Mouse (Mus musculus) hindbrain, embryonic 16.5 days (tissue): ENCODE measurements around the gene Gm10563. TPM values are rescaled to one million over a fixed set of nuclear protein-coding genes. Genes with fewer than 3 reads are reported as not detected.

Source experiments
- ATAC-seq: fragments of 200-750 bp; cut with Nextera tagmentation; 2 replicates; pipeline ENCODE4 v1.8.0; 2017; ENCODE audit warnings: moderate TSS enrichment, moderate library complexity
- H3K27ac ChIP-seq: fragments of 300-500 bp; sonication (generic); 2 replicates; pipeline ENCODE4 v1.5.1; 2014; ENCODE audit warnings: low read depth, mild to moderate bottlenecking, control low read depth, low read length, moderate library complexity
- H3K27me3 ChIP-seq: fragments of 300-500 bp; sonication (generic); replicated peaks from 2 replicates; pipeline ENCODE4 v1.6.1; 2014; ENCODE audit warnings: low read length; ENCODE audit not compliant: control insufficient read depth, insufficient read depth
- H3K36me3 ChIP-seq: fragments of 300-500 bp; sonication (generic); 2 replicates; pipeline ENCODE4 v1.6.1; 2014; ENCODE audit warnings: mild to moderate bottlenecking, low read length, moderate library complexity, mixed read lengths; ENCODE audit not compliant: control insufficient read depth, insufficient read depth
- H3K4me1 ChIP-seq: fragments of 300-500 bp; sonication (generic); 2 replicates; pipeline ENCODE4 v1.6.1; 2014; ENCODE audit warnings: low read depth, low read length; ENCODE audit not compliant: control insufficient read depth, insufficient read depth
- H3K4me2 ChIP-seq: fragments of 300-500 bp; sonication (generic); 2 replicates; pipeline ENCODE4 v1.6.1; 2014; ENCODE audit warnings: mild to moderate bottlenecking, low read length, control low read depth, moderate library complexity
- H3K4me3 ChIP-seq: fragments of 300-500 bp; sonication (generic); 2 replicates; pipeline ENCODE4 v1.5.1; 2014; ENCODE audit warnings: mild to moderate bottlenecking, low read length, control low read depth, moderate library complexity
- H3K9ac ChIP-seq: fragments of 300-500 bp; sonication (generic); 2 replicates; pipeline ENCODE4 v1.6.1; 2014; ENCODE audit warnings: low read depth, mild to moderate bottlenecking, control low read depth, low read length, moderate library complexity
- H3K9me3 ChIP-seq: fragments of 300-500 bp; sonication (generic); 2 replicates; pipeline ENCODE4 v1.6.1; 2014; ENCODE audit warnings: mild to moderate bottlenecking, low read length, moderate library complexity; ENCODE audit not compliant: control insufficient read depth
- WGBS: fragments of 180-500 bp; shearing (Covaris S2); extraction: QIAGEN DNeasy Blood & Tissue Kit; methylation state at CpG from one replicate; pipeline ENCODE4 v1.1.7; 2014; 5-methylcytosine and 5-hydroxymethylcytosine counted together
- polyA plus RNA-seq: library from polyadenylated mRNA; unstranded; fragments of >200 nt; fragmentation: Nextera tagmentation; extraction: Ambion mirVana; gene quantifications from 2 replicates; pipeline ENCODE4 v1.2.1, GENCODE M21; 2015

Gm10563 gene
- polyA plus RNA-seq, 1 experiment from 2014 or later, result not detected

DNA sequence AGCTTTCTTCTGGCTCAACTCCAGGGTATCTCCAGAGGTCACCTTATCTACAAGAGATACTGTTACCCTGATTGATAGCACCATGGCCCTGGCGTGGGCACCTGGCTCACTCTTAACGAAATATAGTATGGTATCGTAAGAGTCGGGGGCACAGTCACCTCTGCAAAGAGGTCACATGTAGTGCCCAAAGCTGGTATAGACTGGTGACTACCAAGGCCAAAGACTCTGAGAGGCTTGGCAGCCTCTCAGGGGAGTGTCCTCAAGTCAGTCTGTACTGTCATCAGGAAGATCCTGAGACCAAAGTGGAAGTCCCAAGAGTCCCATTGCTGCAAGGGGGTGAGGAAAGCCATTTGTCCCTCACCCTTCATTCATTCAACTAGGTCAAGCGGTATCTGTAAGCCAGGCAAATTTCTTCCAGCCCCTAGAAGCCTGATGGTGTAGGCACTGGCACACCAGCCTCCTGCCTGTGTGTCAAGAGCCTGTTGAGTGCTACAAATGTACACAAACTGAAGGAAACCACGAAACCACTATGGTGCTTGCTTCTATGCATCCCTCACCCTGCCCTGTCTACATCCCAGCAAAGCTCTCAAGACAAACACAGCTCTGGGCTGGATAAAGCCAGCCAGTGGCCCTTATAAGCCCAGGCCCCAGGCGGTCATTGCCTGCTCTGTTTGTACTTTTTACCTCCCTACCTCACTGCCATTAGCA, 54.0 kb downstream of the Gm10563 start:
- H3K9me3 ChIP-seq, result no peaks in the 10 kb centered on the region
- no peaks in the 10 kb centered on the region for H3K27me3 ChIP-seq
- H3K4me2 ChIP-seq, result no peak overlapping the region
- H3K4me1 ChIP-seq, result no peaks in the 10 kb centered on the region
- H3K36me3 ChIP-seq, result peaks cover 35% of the 10 kb centered on the region
- no peak overlapping the region for H3K9ac ChIP-seq
- no peak for ATAC-seq
- H3K4me3 ChIP-seq, result no peak overlapping the region
- WGBS, result 89% methylated on average over 7 of the region's 7 CpGs
- no peak overlapping the region for H3K27ac ChIP-seq

DNA sequence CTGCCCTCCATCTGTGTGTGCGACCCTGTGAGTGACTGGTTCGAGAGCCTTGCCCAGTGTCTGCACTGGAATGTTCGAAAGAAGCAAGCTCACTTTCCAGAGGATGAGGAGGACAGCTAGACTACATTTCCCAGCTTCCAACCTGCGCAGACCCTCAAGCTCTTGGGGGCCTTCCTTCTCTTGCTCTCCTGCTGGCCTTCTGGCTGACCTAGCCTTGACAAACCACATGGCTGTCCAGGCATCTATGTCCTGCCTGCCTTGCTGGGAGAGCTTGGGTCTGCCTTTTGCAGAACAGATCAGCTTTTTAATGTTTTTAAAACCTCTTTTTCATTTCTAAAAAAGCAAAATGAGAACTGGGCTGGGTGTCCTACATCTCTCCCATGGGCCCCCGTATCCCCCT, 55.9 kb downstream of the Gm10563 start:
- no peak overlapping the region for H3K4me2 ChIP-seq
- H3K27me3 ChIP-seq, result no peaks in the 10 kb centered on the region
- no peaks in the 10 kb centered on the region for H3K9me3 ChIP-seq
- H3K9ac ChIP-seq, result no peak overlapping the region
- peaks cover 46% of the 10 kb centered on the region for H3K36me3 ChIP-seq
- WGBS, result 93% methylated on average over 5 of the region's 5 CpGs
- ATAC-seq, result no peak
- H3K4me3 ChIP-seq, result no peak overlapping the region
- no peaks in the 10 kb centered on the region for H3K4me1 ChIP-seq
- H3K27ac ChIP-seq, result no peak overlapping the region

DNA sequence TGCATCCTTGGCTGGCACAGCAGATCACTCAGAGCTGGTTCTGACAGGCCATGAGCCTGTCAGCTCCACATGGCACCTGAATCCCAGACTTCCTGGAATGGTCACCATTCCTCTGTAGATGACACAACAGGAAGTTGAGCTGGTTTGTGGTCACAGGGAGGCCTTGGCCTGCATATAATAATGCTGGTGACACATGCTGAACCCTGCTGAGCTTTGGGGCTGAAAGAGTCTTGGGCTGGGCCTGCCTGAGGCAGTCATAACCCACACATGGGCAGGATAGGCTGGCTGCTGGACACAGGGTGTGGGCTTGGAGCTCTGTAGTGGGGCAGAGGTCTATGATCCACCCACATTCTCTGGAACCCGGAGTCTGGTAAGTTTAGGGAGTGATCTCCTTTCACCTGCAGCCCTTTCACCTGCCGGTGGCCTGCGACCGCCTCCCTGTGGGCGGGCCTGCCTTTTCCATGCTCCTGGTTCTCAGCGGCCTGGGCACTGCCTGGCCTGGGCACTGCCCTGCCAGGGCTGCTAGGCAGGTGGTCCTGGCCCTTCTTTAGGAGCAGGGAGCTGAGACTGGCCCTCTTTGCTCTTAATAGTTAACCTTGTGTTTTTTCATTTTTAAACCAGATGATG, 62.8 kb downstream of the Gm10563 start:
- WGBS, result 96% methylated on average over 6 of the region's 6 CpGs
- no peaks in the 10 kb centered on the region for H3K27me3 ChIP-seq
- no peak overlapping the region for H3K9ac ChIP-seq
- H3K4me1 ChIP-seq, result no peaks in the 10 kb centered on the region
- H3K9me3 ChIP-seq, result no peaks in the 10 kb centered on the region
- no peak for ATAC-seq
- H3K4me2 ChIP-seq, result no peak overlapping the region
- H3K27ac ChIP-seq, result no peak overlapping the region
- peaks cover 40% of the 10 kb centered on the region for H3K36me3 ChIP-seq
- H3K4me3 ChIP-seq, result no peak overlapping the region

DNA sequence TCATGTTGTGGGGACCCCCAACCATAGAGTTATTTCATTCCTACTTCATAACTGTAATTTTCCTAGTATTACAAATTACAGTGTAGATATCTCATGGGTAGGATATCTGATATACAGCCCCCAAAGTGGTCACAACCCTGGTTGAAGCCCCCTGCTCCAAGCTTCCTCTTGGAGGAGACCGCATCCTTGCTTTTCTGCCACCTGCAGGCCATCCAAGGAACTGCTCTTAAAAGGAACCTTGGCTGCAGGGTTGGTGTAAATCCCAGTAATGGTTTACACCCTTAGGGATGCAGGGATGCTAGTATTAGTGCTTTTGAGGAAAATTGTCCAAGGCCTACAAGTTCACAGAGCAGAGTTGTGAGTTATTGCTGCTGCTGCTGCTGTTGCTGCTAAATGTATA, 64.8 kb downstream of the Gm10563 start:
- no peaks in the 10 kb centered on the region for H3K27me3 ChIP-seq
- H3K27ac ChIP-seq, result no peak overlapping the region
- H3K36me3 ChIP-seq, result peaks cover 28% of the 10 kb centered on the region
- H3K9me3 ChIP-seq, result no peaks in the 10 kb centered on the region
- no peak overlapping the region for H3K4me3 ChIP-seq
- ATAC-seq, result no peak; the same call in 1 of the 2 replicates
- no peak overlapping the region for H3K4me2 ChIP-seq
- H3K4me1 ChIP-seq, result no peaks in the 10 kb centered on the region
- 24% methylated on average over 1 of the region's 1 CpGs for WGBS
- H3K9ac ChIP-seq, result no peak overlapping the region

DNA sequence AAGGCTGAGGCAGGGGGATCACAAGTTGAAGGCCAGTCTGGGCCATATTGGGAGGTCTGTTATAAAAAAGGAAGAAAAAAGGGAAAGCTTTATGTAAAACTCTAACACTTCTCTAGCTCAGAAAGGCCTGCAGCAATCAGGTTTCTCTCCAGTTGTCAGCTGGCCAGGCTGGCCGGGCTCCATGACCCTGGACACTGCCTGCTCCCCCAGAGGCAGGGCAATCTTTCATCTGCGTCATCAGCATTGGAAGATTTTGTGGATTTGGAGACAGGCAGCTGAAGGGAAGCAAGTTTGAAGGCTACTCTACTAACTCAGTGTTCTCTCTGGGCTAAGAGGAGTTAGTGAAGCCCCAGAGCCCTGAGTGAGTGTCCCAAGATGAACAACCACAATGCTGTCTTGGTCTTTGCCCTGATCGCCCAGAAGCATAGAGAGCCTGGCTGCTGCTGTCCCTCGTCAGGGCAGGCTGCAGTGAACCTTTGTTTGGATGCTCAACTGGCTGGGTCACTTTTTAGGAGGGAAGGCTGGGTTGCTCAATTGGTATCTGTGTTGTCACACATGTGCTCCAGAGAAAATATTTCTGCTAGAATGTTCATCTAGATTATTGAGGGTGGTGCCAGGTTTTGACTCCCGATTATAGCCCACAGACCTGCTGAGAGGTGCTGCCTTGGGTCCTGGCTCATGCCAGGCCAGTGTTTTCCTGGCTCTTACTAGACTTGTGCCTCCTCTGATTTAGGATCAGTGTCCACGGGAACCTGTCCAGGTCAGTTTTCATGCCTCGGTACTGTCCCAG, 66.7 kb downstream of the Gm10563 start:
- Histone ChIP-seq H3K4me3 (no peak overlapping the region), H3K9ac (no peak overlapping the region), H3K36me3 (peaks cover 17% of the 10 kb centered on the region; the same call in 1 of the 2 replicates), H3K27ac (no peak overlapping the region), H3K4me2 (no peak overlapping the region), H3K4me1 (no peaks in the 10 kb centered on the region), H3K9me3 (no peaks in the 10 kb centered on the region), H3K27me3 (no peaks in the 10 kb centered on the region)
- 90% methylated on average over 7 of the region's 7 CpGs for WGBS
- no peak for ATAC-seq

DNA sequence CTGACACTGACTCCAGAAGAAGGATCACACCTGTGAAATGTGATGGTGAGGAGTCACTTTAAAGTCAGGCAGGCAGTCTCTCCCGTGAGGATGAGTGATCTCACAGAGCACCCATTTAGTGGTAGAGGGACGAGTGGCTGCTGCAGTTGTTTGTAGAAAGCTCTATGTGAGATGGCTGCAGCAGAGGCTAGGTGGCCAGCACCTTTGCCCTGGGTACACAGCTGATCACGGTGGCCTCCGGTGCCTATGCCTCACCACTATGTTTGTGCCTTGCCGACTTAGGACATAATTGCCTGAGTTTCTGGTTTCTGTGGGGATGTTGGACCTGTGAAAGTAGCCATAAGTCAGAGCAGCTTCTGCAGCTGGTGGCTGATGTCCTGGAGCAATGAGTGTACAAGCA, 67.5 kb downstream of the Gm10563 start:
- no peak overlapping the region for H3K27ac ChIP-seq
- 91% methylated on average over 5 of the region's 5 CpGs for WGBS
- no peak overlapping the region for H3K4me3 ChIP-seq
- H3K9me3 ChIP-seq, result no peaks in the 10 kb centered on the region
- H3K4me2 ChIP-seq, result no peak overlapping the region
- no peaks in the 10 kb centered on the region for H3K27me3 ChIP-seq
- H3K4me1 ChIP-seq, result no peaks in the 10 kb centered on the region
- ATAC-seq, result no peak
- H3K9ac ChIP-seq, result no peak overlapping the region
- H3K36me3 ChIP-seq, result peaks cover 17% of the 10 kb centered on the region; the same call in 1 of the 2 replicates

DNA sequence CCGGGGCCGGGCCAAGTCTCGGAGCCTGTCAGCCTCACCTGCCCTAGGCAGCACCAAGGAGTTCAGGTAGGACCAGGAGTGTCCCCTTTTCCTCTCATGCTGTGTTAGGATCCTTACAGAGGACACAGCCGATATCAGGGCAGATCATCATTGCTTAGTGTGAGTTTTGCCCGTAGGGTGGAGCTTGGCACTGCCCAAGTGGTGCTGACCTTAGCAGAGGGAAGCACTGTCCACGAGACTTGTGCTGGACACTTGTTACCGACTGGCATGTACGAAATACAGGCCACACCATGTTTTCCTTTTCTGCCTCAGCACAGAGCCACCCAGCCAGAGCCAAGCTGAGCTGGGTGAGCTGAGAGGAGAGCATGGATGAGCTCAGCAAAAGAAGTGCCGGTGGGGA, 68.1 kb downstream of the Gm10563 start:
- no peak for ATAC-seq
- no peaks in the 10 kb centered on the region for H3K4me1 ChIP-seq
- 96% methylated on average over 9 of the region's 9 CpGs for WGBS

DNA sequence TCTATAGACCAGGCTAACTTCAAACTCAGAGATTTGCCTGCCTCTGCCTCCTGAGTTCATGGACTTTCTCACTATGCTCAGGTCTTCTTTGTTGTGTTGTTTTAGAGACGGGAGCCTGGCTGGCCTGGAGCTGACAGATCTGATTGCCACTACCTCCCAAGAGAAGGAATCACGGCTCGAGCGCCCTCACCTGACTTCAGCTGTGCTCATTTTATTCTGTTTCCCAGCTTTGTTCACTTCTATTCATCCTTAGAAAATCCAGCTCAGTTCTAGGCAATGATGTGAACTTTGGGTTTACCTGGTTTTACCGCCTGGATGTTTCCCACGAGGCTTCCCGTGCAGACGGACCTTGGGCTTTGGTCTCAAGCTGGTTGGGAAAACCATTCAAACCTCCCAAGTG, 69.7 kb downstream of the Gm10563 start:
- Histone ChIP-seq H3K4me2 (no peak overlapping the region), H3K27me3 (no peaks in the 10 kb centered on the region), H3K9ac (no peak overlapping the region), H3K4me3 (no peak overlapping the region), H3K4me1 (no peaks in the 10 kb centered on the region), H3K36me3 (peaks cover 14% of the 10 kb centered on the region; the same call in 1 of the 2 replicates), H3K9me3 (no peaks in the 10 kb centered on the region), H3K27ac (no peak overlapping the region)
- WGBS, result 81% methylated on average over 8 of the region's 8 CpGs
- ATAC-seq, result no peak

More for the DNA sequence above, 68.1 kb downstream of the Gm10563 start:
- H3K4me2 ChIP-seq, result no peak overlapping the region
- no peak overlapping the region for H3K9ac ChIP-seq
- H3K4me3 ChIP-seq, result no peak overlapping the region
- H3K9me3 ChIP-seq, result no peaks in the 10 kb centered on the region
- H3K36me3 ChIP-seq, result peaks cover 15% of the 10 kb centered on the region; the same call in 1 of the 2 replicates
- H3K27ac ChIP-seq, result no peak overlapping the region
- H3K27me3 ChIP-seq, result no peaks in the 10 kb centered on the region

DNA sequence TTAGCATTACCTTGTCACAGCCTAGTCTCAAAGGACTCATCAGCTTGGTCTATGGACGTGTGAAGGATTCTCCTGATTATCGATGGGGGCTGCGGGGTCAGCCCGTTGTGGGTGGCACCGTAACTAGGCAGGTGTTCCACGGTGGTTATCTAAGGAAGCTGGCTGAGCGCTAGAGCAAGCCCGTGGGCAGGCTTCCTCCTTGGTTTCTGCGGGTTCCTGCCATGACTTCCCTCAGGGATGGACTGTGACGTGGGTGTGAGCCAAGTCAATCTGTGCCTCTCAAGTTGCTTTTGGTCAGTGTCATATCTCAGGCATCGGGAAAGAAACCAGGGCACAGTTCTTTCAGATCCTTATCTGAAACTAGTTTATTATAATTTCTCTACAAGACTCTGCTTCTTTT, 70.3 kb downstream of the Gm10563 start:
- Histone ChIP-seq H3K27me3 (no peaks in the 10 kb centered on the region), H3K4me2 (no peak overlapping the region), H3K9ac (no peak overlapping the region), H3K9me3 (no peaks in the 10 kb centered on the region), H3K27ac (no peak overlapping the region), H3K4me3 (no peak overlapping the region), H3K36me3 (peaks cover 12% of the 10 kb centered on the region; the same call in 1 of the 2 replicates), H3K4me1 (no peaks in the 10 kb centered on the region)
- no peak for ATAC-seq
- 89% methylated on average over 11 of the region's 11 CpGs for WGBS
